Mouse (Mus musculus): ENCODE data around the gene Aatk.

Gene Aatk

GRCm38 (mm10) chr11:120046553-120047191, at the start of gene Aatk:
TSS of gene Aatk (minus strand) at chr11:120047167.
- no peak for DNase-seq

DNA sequence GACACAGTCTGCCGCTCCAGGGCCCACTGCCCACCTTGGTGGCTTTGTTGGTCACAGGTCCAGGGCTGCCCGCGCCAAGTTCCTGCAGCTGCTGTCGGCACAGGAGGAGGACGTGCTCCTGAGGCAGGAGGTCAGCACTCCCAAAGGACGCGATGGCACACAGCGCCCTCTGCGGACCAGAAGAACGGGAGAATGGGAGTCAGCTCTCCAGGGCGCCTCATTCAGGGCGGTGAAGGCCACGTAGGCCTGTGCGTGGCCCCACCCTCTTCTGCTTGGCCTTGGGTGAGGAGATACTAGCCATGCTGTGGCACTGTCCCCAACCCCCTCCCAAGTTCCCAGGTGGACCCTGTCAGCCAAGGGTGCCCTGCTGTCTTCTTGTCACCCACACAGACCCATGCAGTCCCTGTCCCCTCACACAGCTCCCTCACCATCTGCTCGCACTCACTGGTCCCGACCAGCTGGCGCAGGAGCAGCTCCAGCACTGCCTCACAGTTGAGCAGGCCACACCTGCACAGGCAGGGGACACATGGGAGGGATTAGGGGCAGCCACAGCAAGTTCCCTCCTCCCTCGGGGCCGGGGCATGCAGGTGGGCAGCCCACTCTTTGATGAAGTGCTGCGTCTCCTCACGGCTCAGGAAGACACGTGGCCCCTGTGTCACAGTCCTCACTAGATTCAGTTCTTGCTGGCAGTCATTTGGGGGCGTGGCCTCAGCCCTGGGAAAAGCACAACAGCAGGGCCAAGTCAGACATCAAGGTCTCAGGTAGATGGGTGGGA, 46.0 kb upstream of the Aatk start:
- DNase-seq: no peak

GRCm38 (mm10) chr11:120090661-120091060, 43.7 kb upstream of the Aatk start:
- DNase-seq: no peak

- peak; percentile 99 for DNase-seq
Measured at GRCm38 (mm10) chr11:120086702-120087152, 39.8 kb upstream of the Aatk start, which contains the start of gene Cep131. TSS of gene Cep131 (minus strand) at chr11:120086827.

- DNase-seq: peak; percentile 41
Measured at GRCm38 (mm10) chr11:120085891-120086627, 39.1 kb upstream of the Aatk start.

DNA sequence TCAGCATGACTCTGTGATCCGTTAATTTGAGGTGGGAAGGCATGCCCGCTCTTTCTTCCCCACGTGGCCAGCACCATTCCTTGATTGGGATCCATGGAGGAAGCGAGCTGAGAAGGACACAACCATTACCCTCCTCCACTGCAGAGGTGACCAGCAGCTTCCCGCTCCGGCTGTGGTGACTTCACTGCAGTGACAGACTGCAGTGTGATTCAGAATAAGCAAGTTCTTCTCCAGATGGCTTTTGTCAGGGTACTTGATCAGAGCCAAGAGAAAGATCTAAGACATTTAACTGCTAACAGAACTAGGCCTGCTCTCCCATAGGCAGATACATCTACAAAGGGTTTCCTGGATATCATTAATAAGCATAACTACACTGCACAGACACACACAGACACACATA, 33.3 kb upstream of the Aatk start:
- DNase-seq: no peak

GRCm38 (mm10) chr11:120076191-120076590, 29.2 kb upstream of the Aatk start:
- DNase-seq: no peak

DNA sequence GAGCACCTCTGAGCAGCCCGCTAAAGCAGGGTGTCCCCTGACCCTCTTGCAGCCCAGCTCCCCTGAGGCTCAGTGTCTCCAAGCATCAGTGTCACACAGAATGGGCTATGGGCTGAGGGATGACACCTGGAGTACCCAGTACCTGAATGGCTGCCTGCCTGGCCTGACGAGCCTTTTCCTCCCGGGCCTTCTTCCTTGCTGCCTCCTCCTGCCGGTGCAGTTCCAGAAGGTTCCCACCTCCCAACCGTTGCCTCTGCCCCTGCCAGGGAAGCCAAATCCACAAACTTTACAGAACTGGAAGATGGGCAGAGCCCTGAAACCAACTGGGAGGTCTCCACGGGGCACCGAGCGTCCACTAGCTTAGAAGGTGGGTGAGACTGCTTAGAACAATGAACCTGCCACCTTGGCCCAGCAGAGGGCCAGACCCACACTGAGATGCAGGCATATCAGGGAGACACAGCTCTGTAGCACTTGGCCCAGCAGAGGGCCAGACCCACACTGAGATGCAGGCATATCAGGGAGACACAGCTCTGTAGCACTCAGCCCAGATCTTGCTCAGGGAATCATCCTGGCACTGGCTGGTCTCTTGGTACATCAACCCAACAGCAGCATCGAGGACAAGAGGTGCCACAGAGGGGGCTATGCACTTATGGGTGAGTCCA, 26.1 kb upstream of the Aatk start:
- no peak for DNase-seq

GRCm38 (mm10) chr11:120071731-120072320, 24.9 kb upstream of the Aatk start:
- no peak for DNase-seq

DNA sequence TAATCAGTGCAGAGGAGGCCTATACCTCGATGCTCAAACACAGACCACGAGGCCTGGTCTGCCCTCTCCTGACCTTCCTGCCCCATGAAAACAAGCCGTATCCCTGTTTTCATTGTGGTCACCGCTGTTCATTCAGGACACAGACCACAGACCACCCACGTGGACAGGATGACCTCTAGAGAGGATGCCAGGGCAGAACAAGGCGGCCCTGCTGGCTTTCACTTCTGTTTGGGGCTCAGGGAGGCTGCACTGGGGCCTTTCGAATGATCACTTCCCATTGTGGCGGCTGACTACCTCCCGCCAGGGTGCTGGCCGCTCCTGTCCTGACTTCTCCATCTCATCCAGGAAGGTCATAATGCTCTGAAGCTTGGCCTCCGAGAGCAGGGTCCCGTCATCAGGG, 24.1 kb upstream of the Aatk start:
- no peak for DNase-seq

DNA sequence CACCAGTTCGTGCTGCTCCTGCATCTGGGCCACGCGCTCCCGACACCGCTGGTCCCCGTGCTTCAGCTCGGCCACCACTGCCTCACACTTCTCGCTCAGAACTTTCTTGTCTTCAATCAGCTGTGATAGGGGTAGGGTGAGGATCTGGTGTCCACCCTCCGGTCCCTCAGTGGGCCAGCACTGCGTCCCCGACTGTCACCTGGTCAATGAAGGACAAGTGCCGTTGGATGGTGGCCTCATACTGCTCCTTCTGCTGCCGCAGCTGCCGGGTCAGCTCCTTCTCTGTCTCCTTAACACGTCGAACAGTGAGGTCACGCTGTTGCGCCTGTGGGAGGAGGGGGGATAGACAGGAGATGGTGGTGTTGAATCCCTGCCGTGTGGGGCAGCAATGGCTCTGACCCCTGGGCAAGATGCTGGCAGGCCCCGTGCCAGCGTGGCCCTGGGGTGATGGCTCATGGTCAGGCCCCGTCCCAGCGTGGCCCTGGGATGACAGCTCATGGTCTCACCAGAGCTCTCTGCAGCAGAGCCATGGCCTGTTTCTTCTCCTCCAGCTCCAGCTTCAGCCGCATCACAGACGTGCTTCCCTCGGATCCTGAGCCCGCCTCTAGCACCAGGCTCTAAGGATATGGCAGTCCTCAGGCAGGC, 23.4 kb upstream of the Aatk start:
- DNase-seq: no peak

DNA sequence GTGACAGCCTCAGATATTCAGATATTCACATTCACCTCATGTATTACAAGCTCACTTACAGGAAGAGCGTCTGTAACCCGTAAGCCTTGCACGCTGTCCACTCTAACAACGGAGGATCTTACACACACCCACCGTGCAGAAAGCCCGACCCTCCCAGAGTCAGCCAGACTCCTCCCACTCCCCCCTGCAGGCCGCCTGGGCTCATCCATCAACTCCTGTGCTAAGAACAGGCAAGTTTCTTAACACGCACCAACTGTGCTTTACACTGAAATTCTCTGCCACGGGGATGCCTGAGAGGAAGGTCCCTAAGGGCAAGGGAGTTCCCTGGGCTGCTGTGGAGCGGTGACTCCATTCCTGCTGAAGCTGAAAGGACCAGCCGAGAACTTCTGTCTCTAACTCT, 22.3 kb upstream of the Aatk start:
- DNase-seq: no peak

GRCm38 (mm10) chr11:120067834-120068233, 20.9 kb upstream of the Aatk start:
- no peak for DNase-seq

GRCm38 (mm10) chr11:120065291-120065690, 18.3 kb upstream of the Aatk start:
- DNase-seq: peak; percentile 77

DNA sequence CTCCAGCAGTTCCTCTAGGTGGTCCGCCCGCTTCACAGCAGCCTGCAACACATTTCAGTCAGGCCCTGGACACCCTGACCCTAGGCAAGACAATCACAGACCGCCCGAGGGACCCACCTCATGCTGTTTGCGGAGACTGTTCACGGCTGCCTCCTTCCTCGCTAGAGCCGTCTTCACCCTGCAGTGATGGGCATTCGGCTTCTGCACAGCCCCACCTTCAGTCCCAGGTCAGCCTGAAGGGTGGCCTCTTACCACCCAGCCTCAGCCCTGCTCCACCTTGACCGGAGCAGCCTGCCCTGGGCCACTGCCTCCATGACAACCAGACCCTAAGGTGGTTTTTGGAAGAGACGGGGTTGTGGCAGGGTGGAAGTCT, 17.7 kb upstream of the Aatk start:
- DNase-seq: no peak

- DNase-seq: no peak
Measured at GRCm38 (mm10) chr11:120064006-120064667, 17.2 kb upstream of the Aatk start.

GRCm38 (mm10) chr11:120063326-120063725, 16.4 kb upstream of the Aatk start:
- no peak for DNase-seq

DNA sequence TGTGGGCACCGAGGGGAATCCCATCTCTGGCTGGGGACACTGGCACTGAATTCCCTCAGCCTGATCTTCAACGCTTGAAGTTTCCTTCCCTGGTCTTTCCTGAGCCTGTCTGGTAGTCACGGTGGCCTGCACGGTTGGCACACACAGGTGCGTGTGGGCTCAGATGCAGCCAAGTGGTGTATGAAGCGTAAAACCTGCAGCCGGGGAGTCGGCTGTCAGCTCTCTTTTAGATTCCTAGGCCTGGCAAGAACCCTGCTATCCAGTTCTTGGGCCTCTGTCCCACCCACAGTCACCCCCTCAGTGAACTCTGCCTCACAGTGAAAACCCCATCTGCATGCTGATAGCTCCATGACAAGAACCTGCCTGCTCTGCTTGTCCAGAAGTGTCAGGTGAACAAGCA, 13.7 kb upstream of the Aatk start:
- no peak for DNase-seq

GRCm38 (mm10) chr11:120055953-120056732, 9.2 kb upstream of the Aatk start:
- no peak for DNase-seq

DNA sequence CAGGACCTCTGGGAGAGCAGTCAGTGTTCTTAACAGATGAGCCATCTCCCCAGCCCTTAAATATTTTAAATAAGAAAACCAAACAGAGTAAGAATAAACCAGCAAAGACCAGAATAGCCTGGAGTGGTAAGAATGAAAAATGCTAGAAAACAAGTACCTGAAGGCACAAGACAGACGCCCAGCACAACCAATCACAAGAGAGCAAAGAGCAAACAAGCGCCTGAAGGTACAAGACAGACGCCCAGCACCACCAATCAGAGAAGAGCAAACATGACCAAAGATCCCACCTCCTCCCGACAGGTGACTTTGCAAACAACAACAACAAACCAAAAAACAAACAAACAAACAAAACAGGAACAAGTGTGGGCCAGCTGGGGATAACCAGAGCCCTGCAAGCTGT, 6.9 kb upstream of the Aatk start:
- DNase-seq: no peak

GRCm38 (mm10) chr11:120052274-120052673, 5.3 kb upstream of the Aatk start:
- peak; percentile 60 for DNase-seq

Data from lung, postnatal 10 days (tissue).